23 mouse cellular contexts compared by ENCODE assay signal in genomic region chr15:25321636-25322035, GRCm38 (mm10).
DNase-seq lines count a peak whose midpoint lies in the region; ATAC-seq and TF ChIP-seq lines count a peak whose summit lies in the region.
"Had no signal": no experiment of that assay in that cellular context is flagged by ENCODE, and none has a peak within 500 bp of the region (broad histone marks: within the 10 kb centered on the region; RNA-seq: fewer than 3 reads in every experiment).

No protein-coding gene starts in this region.

- H3K27ac ChIP-seq in left cerebral cortex, adult 2 months, result peak overlapping the region; percentile 36; the same call in 1 of the 2 replicates
- H3K27ac ChIP-seq in bone marrow macrophage, adult 2 months (ENCODE audit: insufficient read depth, low read depth, low read length), result peak overlapping the region; percentile 79
- H3K27ac ChIP-seq: embryonic facial prominence, embryonic 13.5 days; heart, embryonic 13.5 days; hindbrain, embryonic 15.5 days; intestine, embryonic 15.5 days; liver, embryonic 15.5 days; neural tube, embryonic 15.5 days; stomach, embryonic 15.5 days had no signal

- TF ChIP-seq POLR2A in bone marrow macrophage, adult 2 months (IDR thresholded peaks at IDR 0.05; ENCODE audit: borderline replicate concordance, low read depth, low read length), result no peak

- H3K4me3 ChIP-seq in left cerebral cortex, adult 2 months, result no peak overlapping the region
- H3K4me3 ChIP-seq in bone marrow macrophage, adult 2 months (ENCODE audit: insufficient read depth, low read length), result no peak overlapping the region
- H3K4me3 ChIP-seq: embryonic facial prominence, embryonic 13.5 days; heart, embryonic 13.5 days; hindbrain, embryonic 15.5 days; intestine, embryonic 15.5 days; liver, embryonic 15.5 days; neural tube, embryonic 15.5 days; stomach, embryonic 15.5 days had no signal

- TF ChIP-seq CTCF in left cerebral cortex, adult 2 months (IDR thresholded peaks at IDR 0.05), result no peak
- TF ChIP-seq CTCF in bone marrow macrophage, adult 2 months (IDR thresholded peaks at IDR 0.05; ENCODE audit: low read depth, low read length), result no peak

- peaks cover 21% of the 10 kb centered on the region for H3K4me1 ChIP-seq in bone marrow macrophage, adult 2 months (ENCODE audit: control insufficient read depth, insufficient read depth, low read length)
- H3K4me1 ChIP-seq: embryonic facial prominence, embryonic 13.5 days; hindbrain, embryonic 15.5 days; intestine, embryonic 15.5 days; liver, embryonic 15.5 days; neural tube, embryonic 15.5 days; stomach, embryonic 15.5 days had no signal

- DNase-seq in heart, adult 11 months, result peak; percentile 85
- DNase-seq in heart, postnatal 25 days (ENCODE audit: low spot score), result no peak
- DNase-seq in left cerebral cortex, adult 2 months (ENCODE audit: extremely low spot score in 1 of 2, low spot score in 2 of 2), result no peak
- no peak for DNase-seq in left cerebral cortex, adult 18-20 months (ENCODE audit: low spot score in 2 of 2)
- DNase-seq in thymus, postnatal 25 days, result no peak
- DNase-seq: cerebellum, adult 9-10 months; gastrocnemius, postnatal 25 days; heart, postnatal 36 days; kidney, postnatal 4 days; midbrain, embryonic 14.5 days; right cerebral cortex, postnatal 14 days; thymus, adult 18-20 months had no signal

- intact Hi-C loops in heart, postnatal 25 days (cut with DNase I), result no loop called here
- intact Hi-C loops in left cerebral cortex, adult 2 months (cut with DNase I), result no loop called here

- peak; percentile 91 for ATAC-seq in megakaryocyte progenitor cell, adult 5-6 weeks (replicated peaks; ENCODE audit: poor library complexity)
- no peak for ATAC-seq in CD4-positive, CD25-positive, alpha-beta regulatory T cell, adult 4 months
- ATAC-seq: forebrain, embryonic 16.5 days; intestine, embryonic 15.5 days had no signal
